Mouse (Mus musculus) heart, adult 2 months (tissue): ENCODE data around the gene Tyro3.

Experiments
- CTCF ChIP-seq: fragments of 200-600 bp; IDR thresholded peaks from 2 replicates; pipeline ENCODE4 v1.8.1; 2022; ENCODE audit warnings: antibody characterized with exemption, mild to moderate bottlenecking, moderate library complexity
- POLR2A ChIP-seq: fragments of 200-500 bp; IDR thresholded peaks from 2 replicates; pipeline ENCODE4 v1.6.1; 2011; ENCODE audit warnings: mild to moderate bottlenecking, low read depth, low read length, control low read depth; ENCODE audit not compliant: insufficient read depth

DNA sequence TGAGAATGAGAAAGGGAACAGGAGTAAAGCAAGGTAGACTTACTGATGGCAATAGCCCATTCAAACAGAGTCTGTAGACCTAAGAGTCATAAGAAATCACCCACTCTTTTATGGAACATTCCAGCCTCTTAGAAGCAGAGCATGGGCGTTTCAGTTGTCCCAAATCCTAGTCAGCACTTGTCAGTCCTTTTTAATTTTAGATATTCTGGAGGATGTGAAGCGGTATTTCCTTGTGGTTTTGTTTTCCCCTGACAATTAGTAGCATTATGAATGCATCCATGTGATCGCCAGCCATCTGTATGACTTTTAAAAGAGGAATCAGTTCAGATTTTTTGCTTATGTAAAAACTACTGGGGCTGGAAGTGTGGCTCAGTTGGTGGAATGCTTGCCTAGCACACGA is 67.0 kb downstream of the Tyro3 start:
- TF ChIP-seq CTCF (no peak), POLR2A (no peak)
